Mouse (Mus musculus) heart, adult 2 months (tissue): ENCODE measurements around the gene Itgad.

ENCODE experiments used
- CTCF ChIP-seq: fragments of 200-600 bp; IDR thresholded peaks from 2 replicates; pipeline ENCODE4 v1.8.1; 2022; ENCODE audit warnings: antibody characterized with exemption, mild to moderate bottlenecking, moderate library complexity
- EP300 ChIP-seq: fragments of 200-500 bp; IDR thresholded peaks from 2 replicates; pipeline ENCODE4 v1.6.1; 2011; ENCODE audit warnings: low read depth, low read length, control low read depth; ENCODE audit not compliant: insufficient read depth

DNA sequence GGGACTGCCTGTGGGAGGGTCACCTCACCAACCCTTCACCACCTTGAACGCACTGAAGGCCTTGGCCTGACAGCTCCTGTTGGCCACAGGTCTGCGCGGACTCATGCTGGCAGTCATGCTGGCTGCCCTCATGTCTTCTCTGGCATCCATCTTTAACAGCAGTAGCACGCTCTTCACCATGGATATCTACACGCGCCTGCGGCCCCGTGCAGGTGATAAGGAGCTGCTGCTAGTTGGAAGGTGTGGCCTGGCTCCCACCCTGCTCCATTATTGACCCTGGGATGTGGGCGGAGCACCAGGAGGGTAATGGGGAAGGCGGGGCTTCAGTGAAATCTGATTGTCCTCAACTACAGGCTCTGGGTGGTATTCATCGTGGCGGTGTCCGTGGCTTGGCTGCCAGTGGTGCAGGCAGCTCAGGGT, 116.3 kb downstream of the Itgad start:
- TF ChIP-seq CTCF = no peak
- no peak for TF ChIP-seq EP300
